Mouse (Mus musculus) E14TG2a.4 (cell line): Measurements from ENCODE around the gene Zfp691.
A peak's percentile ranks its signal among the peaks of the same experiment; 100 is the strongest.

Experiments
- H3K27me3 ChIP-seq: 2 replicates; pipeline ENCODE4 v1.6.1; 2014; ENCODE audit warnings: low read length, control low read depth; ENCODE audit not compliant: insufficient read depth
- H3K36me3 ChIP-seq: 2 replicates; pipeline ENCODE4 v1.6.1; 2014; ENCODE audit warnings: low read length, control low read depth; ENCODE audit not compliant: insufficient read depth
- H3K4me1 ChIP-seq: replicated peaks from 2 replicates; pipeline ENCODE4 v1.6.1; 2014; ENCODE audit warnings: low read depth, low read length, control low read depth
- H3K4me3 ChIP-seq: replicated peaks from 2 replicates; pipeline ENCODE4 v1.5.1; 2014; ENCODE audit warnings: mild to moderate bottlenecking, low read length
- H3K9me3 ChIP-seq: 2 replicates; pipeline ENCODE4 v1.6.1; 2014; ENCODE audit warnings: low read length, control low read depth
- CTCF ChIP-seq: conservative IDR thresholded peaks from 2 replicates; pipeline ENCODE4 v1.5.1; 2014; ENCODE audit warnings: low read length
- NANOG ChIP-seq: IDR thresholded peaks from 2 replicates; pipeline ENCODE4 v1.6.1; 2014; ENCODE audit warnings: borderline replicate concordance, low read length, mixed read lengths
- POU5F1 ChIP-seq: IDR thresholded peaks from 2 replicates; pipeline ENCODE4 v1.6.1; 2014; ENCODE audit warnings: low read length, borderline replicate concordance

Gene Zfp691

GRCm38 (mm10) chr4:119173851-119174453 is at the start of gene Zfp691:
Zfp691 (minus strand) TSS chr4:119174195.
- H3K36me3 ChIP-seq = peaks cover 14% of the 10 kb centered on the region
- TF ChIP-seq POU5F1 (no peak), NANOG (no peak), CTCF (no peak)
- no peaks in the 10 kb centered on the region; the same call in 1 of the 2 replicates for H3K27me3 ChIP-seq
- H3K9me3 ChIP-seq = no peaks in the 10 kb centered on the region
- H3K4me3 ChIP-seq = peak within 1 kb of the TSS; percentile 91
- peaks cover 31% of the 10 kb centered on the region for H3K4me1 ChIP-seq

- Histone ChIP-seq H3K9me3 (no peaks in the 10 kb centered on the region), H3K36me3 (peaks cover 56% of the 10 kb centered on the region), H3K4me3 (no peak overlapping the region), H3K27me3 (no peaks in the 10 kb centered on the region), H3K4me1 (peaks cover 45% of the 10 kb centered on the region)
- no peak for TF ChIP-seq NANOG
- peak; percentile 99 for TF ChIP-seq CTCF
- no peak for TF ChIP-seq POU5F1
Observed at GRCm38 (mm10) chr4:119223696-119224095, 49.7 kb upstream of the Zfp691 start.

GRCm38 (mm10) chr4:119218169-119218568 is 44.2 kb upstream of the Zfp691 start, which contains the start of gene Tmem269:
Tmem269 (minus strand) TSS chr4:119218217.
- Histone ChIP-seq H3K4me3 (no peak within 1 kb of the TSS), H3K9me3 (no peaks in the 10 kb centered on the region), H3K27me3 (peaks cover 25% of the 10 kb centered on the region; the same call in 1 of the 2 replicates), H3K36me3 (peaks cover 7% of the 10 kb centered on the region), H3K4me1 (peaks cover 26% of the 10 kb centered on the region)
- TF ChIP-seq POU5F1 (no peak), NANOG (no peak), CTCF (no peak)

DNA sequence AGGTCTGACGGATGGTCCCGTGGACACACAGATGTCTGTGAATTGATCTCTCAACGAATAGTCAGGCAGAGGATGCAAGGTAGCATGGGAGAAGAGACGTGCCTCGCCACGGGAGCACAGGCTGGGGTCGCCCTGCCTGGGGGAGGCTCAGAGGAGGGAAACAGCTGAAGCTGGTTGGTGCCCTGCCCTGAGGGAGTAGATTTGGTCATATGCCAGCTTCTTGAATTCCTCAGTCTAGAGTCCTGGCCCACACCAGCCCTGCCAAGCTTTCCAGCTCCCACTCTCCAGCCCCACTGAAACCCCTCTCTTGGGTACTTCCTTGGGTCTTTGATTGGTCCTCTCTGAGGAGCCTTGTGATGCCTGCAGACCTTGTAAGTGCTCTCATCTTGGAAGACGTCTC is 42.7 kb upstream of the Zfp691 start:
- no peak overlapping the region for H3K4me3 ChIP-seq
- H3K27me3 ChIP-seq = peaks cover 25% of the 10 kb centered on the region
- TF ChIP-seq POU5F1 = no peak
- TF ChIP-seq NANOG = no peak
- no peak for TF ChIP-seq CTCF
- no peaks in the 10 kb centered on the region for H3K9me3 ChIP-seq
- H3K4me1 ChIP-seq = peaks cover 19% of the 10 kb centered on the region
- no peaks in the 10 kb centered on the region for H3K36me3 ChIP-seq

DNA sequence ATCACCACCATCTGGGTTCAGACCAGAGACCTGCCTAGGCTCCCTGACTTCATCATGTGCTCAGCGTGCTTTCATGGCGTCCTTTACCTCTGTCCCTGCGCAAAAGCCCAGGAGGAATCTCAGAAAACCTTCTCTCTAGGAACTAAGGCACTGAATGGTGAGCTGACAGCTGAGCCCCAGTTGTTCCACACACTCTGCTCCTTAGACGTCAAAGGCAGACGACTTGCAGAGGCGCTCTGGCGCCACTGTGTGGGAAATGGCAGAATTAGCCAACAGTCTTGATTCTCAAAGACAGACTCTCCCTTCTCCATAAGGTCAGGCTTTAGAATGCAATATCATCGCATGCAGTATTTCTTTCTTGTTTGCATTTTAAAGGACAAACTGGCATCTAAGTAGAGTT is 30.7 kb upstream of the Zfp691 start:
- Histone ChIP-seq H3K9me3 (no peaks in the 10 kb centered on the region), H3K4me3 (no peak overlapping the region), H3K36me3 (0 out of 2 replicates have a peak, but pooled peaks cover 10% of the 10 kb centered on the region), H3K27me3 (peaks cover 6% of the 10 kb centered on the region; the same call in 1 of the 2 replicates), H3K4me1 (peaks cover 23% of the 10 kb centered on the region)
- no peak for TF ChIP-seq NANOG
- TF ChIP-seq CTCF = peak; percentile 84

DNA sequence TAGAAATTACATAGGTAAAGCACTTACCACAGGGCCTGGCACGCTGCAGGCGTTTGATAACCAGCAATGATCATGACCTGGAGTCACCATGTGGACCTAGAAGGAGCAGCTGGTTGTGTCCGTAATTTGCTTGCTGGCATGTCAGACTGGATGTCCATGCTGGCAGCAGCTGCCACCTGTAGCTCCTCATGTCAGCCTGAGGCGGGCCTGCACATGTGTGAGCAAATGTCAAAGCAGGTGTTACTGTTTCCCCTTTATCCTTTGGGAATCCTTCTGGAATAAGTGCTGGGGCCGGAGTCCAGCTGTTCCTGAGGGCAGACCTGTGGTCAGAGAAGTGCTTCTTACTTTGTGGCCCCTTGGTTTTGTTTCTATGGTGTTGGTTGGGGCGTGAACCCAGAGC is 24.1 kb upstream of the Zfp691 start:
- TF ChIP-seq CTCF = no peak
- Histone ChIP-seq H3K9me3 (no peaks in the 10 kb centered on the region), H3K36me3 (peaks cover 24% of the 10 kb centered on the region; the same call in 1 of the 2 replicates), H3K27me3 (peaks cover 4% of the 10 kb centered on the region; the same call in 1 of the 2 replicates), H3K4me1 (peaks cover 35% of the 10 kb centered on the region), H3K4me3 (no peak overlapping the region)

GRCm38 (mm10) chr4:119195582-119196320 is 21.8 kb upstream of the Zfp691 start:
- Histone ChIP-seq H3K9me3 (no peaks in the 10 kb centered on the region), H3K4me3 (peak overlapping the region; percentile 87), H3K36me3 (peaks cover 18% of the 10 kb centered on the region; the same call in 1 of the 2 replicates), H3K27me3 (0 out of 2 replicates have a peak, but pooled peaks cover 4% of the 10 kb centered on the region), H3K4me1 (peaks cover 19% of the 10 kb centered on the region)
- no peak for TF ChIP-seq NANOG
- TF ChIP-seq POU5F1 = no peak
- no peak for TF ChIP-seq CTCF

- Histone ChIP-seq H3K4me1 (peaks cover 19% of the 10 kb centered on the region), H3K9me3 (no peaks in the 10 kb centered on the region), H3K36me3 (peaks cover 14% of the 10 kb centered on the region; the same call in 1 of the 2 replicates), H3K27me3 (0 out of 2 replicates have a peak, but pooled peaks cover 4% of the 10 kb centered on the region), H3K4me3 (peak within 1 kb of the TSS; percentile 87)
- no peak for TF ChIP-seq NANOG
Observed at GRCm38 (mm10) chr4:119194909-119195581, 21.1 kb upstream of the Zfp691 start, which contains the start of gene Svbp. Svbp (plus strand) TSS chr4:119195306.
